Mouse (Mus musculus) heart, embryonic 10.5 days (tissue): Measurements from ENCODE around the gene Pih1d3. TPM values are rescaled to one million over a fixed set of nuclear protein-coding genes. Genes with fewer than 3 reads are reported as not detected.

Experiments used
- DNase-seq: peaks from one replicate; pipeline ENCODE4 v3.0.0-alpha.2; 2017; ENCODE audit warnings: low spot score
- H3K27ac ChIP-seq: fragments of 300-500 bp; sonication (generic); 2 replicates; pipeline ENCODE4 v1.5.1; 2016; ENCODE audit warnings: mild to moderate bottlenecking
- H3K27me3 ChIP-seq: fragments of 300-500 bp; sonication (generic); 2 replicates; pipeline ENCODE4 v1.6.1; 2016; ENCODE audit warnings: mild to moderate bottlenecking; ENCODE audit not compliant: poor library complexity, insufficient read depth, severe bottlenecking
- H3K36me3 ChIP-seq: fragments of 300-500 bp; sonication (generic); 2 replicates; pipeline ENCODE4 v1.6.1; 2016; ENCODE audit warnings: mild to moderate bottlenecking, moderate library complexity
- H3K4me1 ChIP-seq: fragments of 300-500 bp; sonication (generic); 2 replicates; pipeline ENCODE4 v1.6.1; 2016; ENCODE audit warnings: mild to moderate bottlenecking
- H3K4me3 ChIP-seq: fragments of 300-500 bp; sonication (generic); 2 replicates; pipeline ENCODE4 v1.5.1; 2016; ENCODE audit warnings: mild to moderate bottlenecking, moderate library complexity
- H3K9me3 ChIP-seq: fragments of 300-500 bp; sonication (generic); 2 replicates; pipeline ENCODE4 v1.6.1; 2016; ENCODE audit warnings: mild to moderate bottlenecking, moderate library complexity
- WGBS: fragments of 180-500 bp; shearing (Covaris S2); methylation state at CpG from one replicate; pipeline ENCODE4 v1.1.7; 2016; 5-methylcytosine and 5-hydroxymethylcytosine counted together
- polyA plus RNA-seq: library from polyadenylated mRNA; unstranded; fragments of >200 nt; fragmentation: Nextera tagmentation; extraction: Ambion mirVana; gene quantifications from 2 replicates; pipeline ENCODE4 v1.2.1, GENCODE M21; 2016

Pih1d3 gene
- not detected in 2 replicates for polyA plus RNA-seq

DNA sequence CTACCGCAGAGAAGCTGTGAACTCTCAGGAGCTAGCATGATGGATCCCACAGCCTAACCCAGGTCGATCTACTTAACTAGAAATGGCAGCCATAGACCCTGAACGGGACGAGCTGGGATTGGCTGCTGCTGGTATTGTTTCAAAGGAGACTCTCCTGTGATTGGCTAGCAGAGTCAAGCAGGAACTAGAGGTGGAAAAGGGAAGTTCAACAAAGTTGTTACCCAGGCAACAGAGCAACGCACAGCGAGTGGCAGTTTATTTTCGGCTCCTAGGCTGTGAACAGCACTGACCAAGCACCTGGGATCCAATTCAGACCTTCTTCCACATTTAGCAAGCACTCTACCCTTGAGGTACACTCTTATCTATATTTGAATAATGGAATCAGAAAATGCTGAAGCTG is at the start of gene Pih1d3, which contains the start of gene 4931428L18Rik:
Pih1d3 (plus strand) TSS at position 275 of the 400 bp plus-strand sequence.
4931428L18Rik (minus strand) TSS at position 121 of the 400 bp plus-strand sequence.
- 78% methylated on average over 7 of the region's 7 CpGs for WGBS
- H3K27me3 ChIP-seq, result no peaks in the 10 kb centered on the region
- no peaks in the 10 kb centered on the region for H3K9me3 ChIP-seq
- H3K27ac ChIP-seq, result no peak within 1 kb of the TSS
- H3K36me3 ChIP-seq, result no peaks in the 10 kb centered on the region
- no peak for DNase-seq
- no peak within 1 kb of the TSS for H3K4me3 ChIP-seq
- H3K4me1 ChIP-seq, result no peaks in the 10 kb centered on the region

- no peak overlapping the region for H3K4me3 ChIP-seq
Measured at GRCm38 (mm10) chr1:31175401-31175800, 47.2 kb upstream of the Pih1d3 start.

DNA sequence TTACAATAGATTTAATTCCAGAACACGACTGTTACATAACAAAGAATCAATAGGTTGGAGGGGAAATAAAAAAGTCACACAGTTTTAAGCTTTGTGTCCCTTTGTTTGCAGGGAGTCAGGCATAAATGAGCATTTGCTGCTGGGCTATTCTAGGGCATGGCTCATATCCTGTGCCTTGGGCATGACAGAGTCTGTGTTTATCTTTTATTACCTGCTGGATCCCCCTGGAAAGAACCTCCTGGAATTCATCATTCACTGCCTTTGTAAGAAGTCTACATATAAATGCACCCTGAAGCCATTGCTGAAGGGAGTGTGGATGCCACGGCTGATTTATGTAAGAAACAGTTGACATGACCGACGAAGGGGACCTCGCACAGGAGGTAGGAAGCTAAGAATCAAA is 46.5 kb upstream of the Pih1d3 start, which contains the start of gene Lgsn:
Lgsn (plus strand) TSS at position 301 of the 400 bp plus-strand sequence.
- WGBS, result 81% methylated on average over 5 of the region's 5 CpGs
- Histone ChIP-seq H3K27me3 (no peaks in the 10 kb centered on the region), H3K4me3 (no peak within 1 kb of the TSS)

More at GRCm38 (mm10) chr1:31175401-31175800, 47.2 kb upstream of the Pih1d3 start:
- no peak for DNase-seq
- Histone ChIP-seq H3K27me3 (no peaks in the 10 kb centered on the region), H3K36me3 (no peaks in the 10 kb centered on the region), H3K4me1 (no peaks in the 10 kb centered on the region), H3K9me3 (no peaks in the 10 kb centered on the region), H3K27ac (no peak overlapping the region)
- WGBS, result 75% methylated on average over 3 of the region's 3 CpGs

DNA sequence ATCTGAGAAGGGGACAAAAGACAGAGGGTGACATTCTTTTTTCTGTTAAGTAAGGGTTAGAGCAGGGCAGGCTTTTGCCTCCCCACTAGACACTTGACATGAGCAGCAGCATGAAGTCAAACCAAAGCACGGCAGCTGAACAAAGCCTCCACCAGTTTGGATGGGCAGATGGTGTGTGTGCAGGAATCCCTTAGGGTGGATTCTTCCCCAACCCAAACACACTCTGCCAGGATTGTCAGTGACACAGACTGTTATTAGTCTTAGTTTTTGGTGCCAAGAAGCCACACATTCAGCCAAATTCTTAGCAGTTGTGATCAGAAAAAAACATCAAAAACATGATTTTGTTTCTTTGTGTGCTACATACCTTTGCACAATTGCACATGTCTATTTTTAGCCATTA is 44.4 kb upstream of the Pih1d3 start:
- WGBS, result 73% methylated on average over 1 of the region's 1 CpGs
- H3K4me1 ChIP-seq, result no peaks in the 10 kb centered on the region
- no peak for DNase-seq
- no peaks in the 10 kb centered on the region for H3K27me3 ChIP-seq
- no peak overlapping the region for H3K4me3 ChIP-seq
- H3K27ac ChIP-seq, result no peak overlapping the region
- H3K9me3 ChIP-seq, result no peaks in the 10 kb centered on the region
- H3K36me3 ChIP-seq, result no peaks in the 10 kb centered on the region

More for the DNA sequence above, 46.5 kb upstream of the Pih1d3 start, which contains the start of gene Lgsn:
- no peaks in the 10 kb centered on the region for H3K4me1 ChIP-seq
- H3K36me3 ChIP-seq, result no peaks in the 10 kb centered on the region
- DNase-seq, result no peak
- H3K27ac ChIP-seq, result no peak within 1 kb of the TSS
- no peaks in the 10 kb centered on the region for H3K9me3 ChIP-seq

GRCm38 (mm10) chr1:31190237-31190866 is 32.3 kb upstream of the Pih1d3 start:
- no peak overlapping the region for H3K4me3 ChIP-seq
- no peaks in the 10 kb centered on the region for H3K27me3 ChIP-seq
- DNase-seq, result no peak
- H3K27ac ChIP-seq, result no peak overlapping the region
- no peaks in the 10 kb centered on the region for H3K9me3 ChIP-seq
- H3K4me1 ChIP-seq, result no peaks in the 10 kb centered on the region
- WGBS, result 76% methylated on average over 10 of the region's 10 CpGs
- H3K36me3 ChIP-seq, result no peaks in the 10 kb centered on the region

DNA sequence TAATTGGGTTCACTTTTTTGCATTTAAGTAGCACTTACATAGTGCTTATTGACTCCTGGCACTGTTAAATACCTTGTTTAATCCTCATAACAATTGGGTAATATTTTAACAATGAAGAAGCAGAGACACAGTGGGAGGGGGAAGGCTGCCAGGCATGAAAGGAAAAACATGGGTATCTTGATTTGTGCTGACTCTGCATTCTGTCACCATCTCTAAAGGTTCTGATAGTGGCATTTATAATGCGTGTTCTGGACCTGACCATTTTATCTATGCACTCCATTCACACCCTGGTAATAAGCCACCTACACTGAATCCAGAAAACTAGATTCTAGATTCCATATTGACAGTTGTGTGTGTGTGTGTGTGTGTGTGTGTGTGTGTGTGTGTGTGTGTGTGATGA is 27.0 kb upstream of the Pih1d3 start:
- Histone ChIP-seq H3K36me3 (no peaks in the 10 kb centered on the region), H3K27me3 (no peaks in the 10 kb centered on the region), H3K9me3 (no peaks in the 10 kb centered on the region), H3K27ac (no peak overlapping the region), H3K4me1 (no peaks in the 10 kb centered on the region), H3K4me3 (no peak overlapping the region)
- WGBS, result 67% methylated on average over 1 of the region's 1 CpGs
- DNase-seq, result no peak

GRCm38 (mm10) chr1:31196959-31197358 is 25.7 kb upstream of the Pih1d3 start:
- no peaks in the 10 kb centered on the region for H3K27me3 ChIP-seq
- WGBS, result 84% methylated on average over 3 of the region's 3 CpGs
- no peaks in the 10 kb centered on the region for H3K9me3 ChIP-seq
- H3K27ac ChIP-seq, result no peak overlapping the region
- DNase-seq, result no peak
- H3K36me3 ChIP-seq, result no peaks in the 10 kb centered on the region
- H3K4me1 ChIP-seq, result no peaks in the 10 kb centered on the region
- H3K4me3 ChIP-seq, result no peak overlapping the region

- 89% methylated on average over 10 of the region's 10 CpGs for WGBS
Measured at GRCm38 (mm10) chr1:31203771-31204170, 18.9 kb upstream of the Pih1d3 start.

DNA sequence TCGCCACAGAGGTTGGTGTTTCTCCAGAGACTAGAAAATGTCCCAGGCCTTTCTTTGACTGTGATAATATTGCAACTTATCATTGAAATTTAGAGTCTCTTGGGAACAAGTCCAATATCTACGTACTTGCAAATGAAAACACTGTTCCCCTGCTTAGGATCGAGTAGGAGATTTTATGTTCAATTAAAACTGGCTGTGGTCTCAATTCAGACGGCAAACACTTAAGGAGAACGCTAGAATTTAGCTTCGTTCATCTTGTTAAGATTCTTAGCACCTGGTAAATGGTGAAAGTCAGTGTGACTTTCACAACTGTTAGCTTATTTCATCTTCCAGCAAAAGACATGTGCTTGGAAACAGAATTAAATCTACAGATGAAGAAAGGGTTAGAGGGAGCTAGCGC is 17.3 kb upstream of the Pih1d3 start:
- no peak overlapping the region for H3K27ac ChIP-seq
- 82% methylated on average over 7 of the region's 7 CpGs for WGBS
- no peaks in the 10 kb centered on the region for H3K4me1 ChIP-seq
- no peaks in the 10 kb centered on the region for H3K27me3 ChIP-seq
- no peak overlapping the region for H3K4me3 ChIP-seq
- DNase-seq, result no peak
- no peaks in the 10 kb centered on the region for H3K9me3 ChIP-seq
- no peaks in the 10 kb centered on the region for H3K36me3 ChIP-seq

More at GRCm38 (mm10) chr1:31203771-31204170, 18.9 kb upstream of the Pih1d3 start:
- H3K4me1 ChIP-seq, result no peaks in the 10 kb centered on the region
- H3K4me3 ChIP-seq, result no peak overlapping the region
- no peaks in the 10 kb centered on the region for H3K36me3 ChIP-seq
- no peak overlapping the region for H3K27ac ChIP-seq
- no peaks in the 10 kb centered on the region for H3K27me3 ChIP-seq
- DNase-seq, result no peak
- no peaks in the 10 kb centered on the region for H3K9me3 ChIP-seq

GRCm38 (mm10) chr1:31205770-31206169 is 16.9 kb upstream of the Pih1d3 start:
- no peaks in the 10 kb centered on the region for H3K36me3 ChIP-seq
- no peaks in the 10 kb centered on the region for H3K4me1 ChIP-seq
- no peak for DNase-seq
- no peak overlapping the region for H3K4me3 ChIP-seq
- no peaks in the 10 kb centered on the region for H3K9me3 ChIP-seq
- 75% methylated on average over 3 of the region's 3 CpGs for WGBS
- H3K27me3 ChIP-seq, result no peaks in the 10 kb centered on the region
- no peak overlapping the region for H3K27ac ChIP-seq

- no peaks in the 10 kb centered on the region for H3K9me3 ChIP-seq
- WGBS, result 3% methylated on average over 5 of the region's 5 CpGs
- DNase-seq, result no peak
Measured at GRCm38 (mm10) chr1:31210144-31210543, 12.5 kb upstream of the Pih1d3 start.

GRCm38 (mm10) chr1:31214831-31215230 is 7.8 kb upstream of the Pih1d3 start:
- no peak for DNase-seq
- H3K27me3 ChIP-seq, result no peaks in the 10 kb centered on the region
- no peaks in the 10 kb centered on the region for H3K9me3 ChIP-seq
- WGBS, result 60% methylated on average over 1 of the region's 1 CpGs
- H3K27ac ChIP-seq, result no peak overlapping the region
- H3K36me3 ChIP-seq, result no peaks in the 10 kb centered on the region
- H3K4me3 ChIP-seq, result no peak overlapping the region
- no peaks in the 10 kb centered on the region for H3K4me1 ChIP-seq

More at GRCm38 (mm10) chr1:31210144-31210543, 12.5 kb upstream of the Pih1d3 start:
- Histone ChIP-seq H3K27ac (no peak overlapping the region), H3K27me3 (no peaks in the 10 kb centered on the region), H3K4me1 (no peaks in the 10 kb centered on the region), H3K36me3 (no peaks in the 10 kb centered on the region), H3K4me3 (no peak overlapping the region)

- Histone ChIP-seq H3K27ac (no peak overlapping the region), H3K9me3 (no peaks in the 10 kb centered on the region), H3K4me3 (no peak overlapping the region), H3K4me1 (no peaks in the 10 kb centered on the region), H3K27me3 (no peaks in the 10 kb centered on the region), H3K36me3 (no peaks in the 10 kb centered on the region)
- DNase-seq, result no peak
- WGBS, result 88% methylated on average over 4 of the region's 4 CpGs
Measured at GRCm38 (mm10) chr1:31220599-31221250, 1.9 kb upstream of the Pih1d3 start.
